Mouse (Mus musculus) intestine, embryonic 15.5 days (tissue): ENCODE measurements at regions not wholly inside any gene's neighbourhood (a gene's known extent, or its start where the extent isn't known, plus 50 kb on each side); places are given as distances from the start of the nearest gene placed in this dataset.

ENCODE experiments used
- ATAC-seq: fragments of 200-750 bp; cut with Nextera tagmentation; 2 replicates; pipeline ENCODE4 v1.8.0; 2017; ENCODE audit warnings: moderate TSS enrichment, moderate library complexity
- H3K27ac ChIP-seq: fragments of 300-500 bp; sonication (generic); 2 replicates; pipeline ENCODE4 v1.5.1; 2015; ENCODE audit warnings: mild to moderate bottlenecking, inconsistent platforms
- H3K27me3 ChIP-seq: fragments of 300-500 bp; sonication (generic); replicated peaks from 2 replicates; pipeline ENCODE4 v1.6.1; 2015; ENCODE audit warnings: inconsistent platforms
- H3K36me3 ChIP-seq: fragments of 300-500 bp; sonication (generic); 2 replicates; pipeline ENCODE4 v1.6.1; 2015; ENCODE audit warnings: inconsistent platforms
- H3K4me1 ChIP-seq: fragments of 300-500 bp; sonication (generic); replicated peaks from 2 replicates; pipeline ENCODE4 v1.6.1; 2015; ENCODE audit warnings: inconsistent platforms
- H3K4me2 ChIP-seq: fragments of 300-500 bp; sonication (generic); replicated peaks from 2 replicates; pipeline ENCODE4 v1.6.1; 2015; ENCODE audit warnings: mild to moderate bottlenecking, inconsistent platforms
- H3K4me3 ChIP-seq: fragments of 300-500 bp; sonication (generic); replicated peaks from 2 replicates; pipeline ENCODE4 v1.5.1; 2015; ENCODE audit warnings: inconsistent platforms
- H3K9ac ChIP-seq: fragments of 300-500 bp; sonication (generic); 2 replicates; pipeline ENCODE4 v1.6.1; 2015; ENCODE audit warnings: inconsistent platforms
- H3K9me3 ChIP-seq: fragments of 300-500 bp; sonication (generic); 2 replicates; pipeline ENCODE4 v1.6.1; 2016; ENCODE audit warnings: inconsistent platforms
- WGBS: fragments of 180-500 bp; shearing (Covaris S2); methylation state at CpG from one replicate; pipeline ENCODE4 v1.1.7; 2015; 5-methylcytosine and 5-hydroxymethylcytosine counted together

DNA sequence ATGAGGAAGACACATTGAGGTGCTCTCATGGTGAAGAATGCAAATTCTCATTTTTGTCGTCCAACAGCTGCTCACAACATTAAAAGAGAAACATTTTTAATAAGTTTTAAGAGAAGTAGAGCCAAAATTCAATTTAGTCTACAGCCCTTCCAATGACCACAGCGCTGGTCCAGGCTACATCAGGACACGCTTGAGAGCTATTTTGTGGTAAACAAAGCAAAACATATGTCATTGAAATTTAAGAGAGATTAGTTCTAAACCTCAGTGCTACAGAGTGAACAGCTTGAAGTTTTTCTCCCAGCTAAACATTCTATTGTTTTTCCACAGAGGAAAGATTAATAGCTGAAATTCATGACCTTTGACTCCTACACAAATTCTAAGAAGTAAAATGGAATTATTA lies 1820.8 kb upstream of the Acvr2a start:
- WGBS = 50% methylated on average over 3 of the region's 3 CpGs
- ATAC-seq = peak; percentile 74

DNA sequence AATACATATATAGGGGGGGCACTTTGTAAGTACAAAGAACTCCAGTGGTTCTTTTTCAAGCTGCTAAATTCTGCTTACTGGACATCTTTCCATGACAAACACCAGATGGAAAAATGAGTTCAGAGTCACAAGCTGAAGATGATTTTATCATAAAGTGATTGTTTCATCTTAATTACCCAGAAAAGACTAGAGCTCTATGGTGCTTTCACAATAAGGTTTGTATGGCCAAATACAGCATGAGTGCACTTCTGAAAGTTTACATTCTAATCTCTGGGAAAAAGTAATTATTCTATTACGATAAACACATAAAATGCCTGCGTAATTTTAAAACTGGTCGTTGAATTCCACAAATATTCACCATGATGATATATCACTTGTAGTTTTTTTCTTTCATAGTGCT lies 1821.2 kb upstream of the Acvr2a start:
- Histone ChIP-seq H3K9me3 (no peaks in the 10 kb centered on the region), H3K4me3 (no peak overlapping the region), H3K36me3 (no peaks in the 10 kb centered on the region), H3K27ac (no peak overlapping the region), H3K9ac (no peak overlapping the region), H3K4me2 (no peak overlapping the region), H3K4me1 (no peaks in the 10 kb centered on the region), H3K27me3 (no peaks in the 10 kb centered on the region)
- 51% methylated on average over 3 of the region's 3 CpGs for WGBS
- ATAC-seq = no peak

More for the DNA sequence above, 1820.8 kb upstream of the Acvr2a start:
- Histone ChIP-seq H3K9ac (no peak overlapping the region), H3K36me3 (no peaks in the 10 kb centered on the region), H3K27me3 (no peaks in the 10 kb centered on the region), H3K27ac (no peak overlapping the region), H3K4me2 (no peak overlapping the region), H3K4me1 (no peaks in the 10 kb centered on the region), H3K9me3 (no peaks in the 10 kb centered on the region), H3K4me3 (no peak overlapping the region)

DNA sequence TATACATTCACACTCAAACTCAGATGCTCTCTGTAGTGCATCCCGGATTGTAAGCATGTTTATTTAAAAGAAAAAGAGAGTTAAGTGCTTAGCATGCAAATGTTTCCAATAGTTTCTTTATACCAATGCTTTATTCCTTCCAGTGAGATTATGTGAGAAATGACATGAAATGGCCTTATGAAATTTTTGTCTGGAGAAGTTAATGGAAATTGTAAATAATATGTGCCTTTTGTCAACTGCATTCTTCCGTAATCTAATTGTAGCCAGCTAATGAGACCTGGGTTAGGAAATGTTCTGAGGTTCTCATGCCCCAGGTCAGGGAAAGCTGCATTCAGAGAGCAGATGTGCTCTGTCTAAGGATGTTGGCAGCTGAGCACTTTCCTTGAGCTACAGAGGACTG lies 1827.2 kb upstream of the Acvr2a start:
- no peaks in the 10 kb centered on the region for H3K27me3 ChIP-seq
- ATAC-seq = no peak
- H3K4me3 ChIP-seq = no peak overlapping the region
- no peaks in the 10 kb centered on the region for H3K9me3 ChIP-seq
- no peak overlapping the region for H3K27ac ChIP-seq
- H3K9ac ChIP-seq = no peak overlapping the region
- H3K4me1 ChIP-seq = 0 out of 2 replicates have a peak, but pooled peaks cover 2% of the 10 kb centered on the region
- H3K36me3 ChIP-seq = no peaks in the 10 kb centered on the region
- 50% methylated on average over 2 of the region's 2 CpGs for WGBS
- no peak overlapping the region for H3K4me2 ChIP-seq

DNA sequence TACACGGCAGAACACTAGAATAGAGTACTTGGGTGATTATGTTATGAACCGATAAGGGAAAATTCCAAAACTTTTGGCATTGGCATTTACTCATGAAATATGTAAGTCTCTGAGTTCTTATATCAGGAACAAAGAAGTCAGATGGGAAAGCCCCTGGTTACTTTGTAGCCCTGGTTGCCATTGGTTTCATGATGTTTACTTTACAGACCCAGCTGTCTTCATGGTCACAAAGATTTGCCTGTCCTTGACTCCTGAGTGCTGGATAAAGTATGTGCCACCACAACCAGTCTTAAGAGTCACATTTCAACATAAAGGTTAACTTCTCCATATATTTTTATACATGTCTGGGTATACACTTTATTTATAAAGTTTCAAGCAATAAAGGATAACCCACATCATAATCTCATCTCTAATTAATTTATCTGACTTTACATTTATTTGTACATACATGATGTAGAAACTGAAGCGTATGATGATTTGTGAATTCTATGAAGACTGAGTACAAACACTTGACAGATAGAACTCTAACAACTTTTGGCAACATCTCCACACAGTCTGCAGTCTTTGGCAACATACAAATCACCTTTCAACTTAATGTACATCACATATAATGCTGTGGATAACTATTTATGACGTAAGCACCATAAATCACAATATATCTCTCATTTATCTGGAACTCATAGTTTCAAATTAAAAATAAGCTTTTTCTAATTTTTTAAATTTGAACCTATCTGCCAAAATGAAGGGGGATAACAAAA lies 1827.8 kb upstream of the Acvr2a start:
- no peak overlapping the region for H3K9ac ChIP-seq
- no peak overlapping the region for H3K27ac ChIP-seq
- ATAC-seq = no peak

DNA sequence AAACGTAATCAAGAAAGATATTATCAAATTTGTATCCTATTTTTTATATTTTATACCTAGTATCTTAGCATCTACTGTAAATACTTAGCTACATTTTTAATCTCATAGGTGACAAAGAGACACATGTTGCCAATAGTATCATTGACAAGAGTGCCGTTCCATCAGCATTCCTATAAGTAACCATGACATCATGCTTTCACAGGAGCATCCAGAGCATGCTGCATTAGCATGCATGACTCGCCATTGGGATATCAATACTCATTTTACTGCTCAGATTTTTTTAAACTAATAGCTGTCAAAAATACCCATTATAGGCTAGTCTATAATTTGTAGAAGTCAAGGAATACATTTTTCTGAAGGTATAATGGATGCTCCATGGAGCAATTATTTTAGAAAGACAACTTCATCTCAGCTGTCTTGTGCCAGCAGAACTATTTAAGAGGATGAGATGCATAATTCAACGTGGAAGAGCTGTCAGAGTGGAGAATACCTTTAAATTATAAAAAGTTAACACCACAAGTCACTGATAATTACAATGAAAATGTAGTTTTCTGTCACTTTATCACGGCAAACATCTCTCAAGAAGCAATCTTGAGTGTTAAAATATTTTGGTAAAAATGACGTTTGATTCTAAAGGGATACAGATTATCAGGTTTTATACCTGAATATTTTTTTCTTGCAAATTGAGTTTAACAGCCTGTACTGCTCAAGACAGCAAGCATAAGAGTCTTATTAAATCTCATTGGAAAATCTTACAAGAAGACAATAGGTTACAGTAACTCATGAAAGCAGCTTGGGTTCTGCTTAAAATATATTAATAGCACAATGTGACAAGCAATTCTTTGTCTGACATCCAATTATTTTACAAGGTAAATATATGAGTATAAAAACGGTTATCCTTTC lies 1823.7 kb upstream of the Zeb2 start:
- H3K4me3 ChIP-seq = no peak overlapping the region
- H3K27ac ChIP-seq = no peak overlapping the region
- no peak overlapping the region for H3K4me2 ChIP-seq
- ATAC-seq = no peak
- 72% methylated on average over 7 of the region's 7 CpGs for WGBS
- no peaks in the 10 kb centered on the region for H3K9me3 ChIP-seq
- no peaks in the 10 kb centered on the region for H3K4me1 ChIP-seq
- H3K27me3 ChIP-seq = no peaks in the 10 kb centered on the region
- H3K9ac ChIP-seq = no peak overlapping the region
- no peaks in the 10 kb centered on the region for H3K36me3 ChIP-seq

More for the DNA sequence above, 1827.8 kb upstream of the Acvr2a start:
- 78% methylated on average over 4 of the region's 4 CpGs for WGBS
- no peak overlapping the region for H3K4me3 ChIP-seq
- H3K4me2 ChIP-seq = no peak overlapping the region
- H3K27me3 ChIP-seq = no peaks in the 10 kb centered on the region
- H3K36me3 ChIP-seq = no peaks in the 10 kb centered on the region
- no peaks in the 10 kb centered on the region for H3K9me3 ChIP-seq
- 0 out of 2 replicates have a peak, but pooled peaks cover 2% of the 10 kb centered on the region for H3K4me1 ChIP-seq

DNA sequence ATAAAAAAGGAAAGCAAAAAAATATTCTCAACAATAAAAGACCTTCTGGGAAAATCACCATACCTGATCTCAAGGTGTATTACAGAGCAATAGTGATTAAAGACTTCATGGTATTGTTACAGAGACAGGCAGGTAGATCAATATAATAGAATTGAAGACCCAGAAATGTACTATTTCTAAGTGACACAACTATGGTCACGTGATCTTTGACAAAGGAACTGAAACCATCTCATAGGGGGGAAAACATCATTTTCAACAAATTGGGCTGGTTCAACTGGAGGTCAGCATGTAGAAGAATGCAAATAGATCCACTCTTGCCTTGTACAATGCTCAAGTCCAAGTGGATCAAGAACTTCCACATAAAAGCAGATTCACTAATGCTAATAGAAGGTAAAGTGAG lies 1815.6 kb upstream of the Zeb2 start:
- Histone ChIP-seq H3K36me3 (no peaks in the 10 kb centered on the region), H3K4me1 (no peaks in the 10 kb centered on the region), H3K9ac (no peak overlapping the region), H3K4me3 (no peak overlapping the region), H3K27me3 (no peaks in the 10 kb centered on the region), H3K4me2 (no peak overlapping the region), H3K9me3 (no peaks in the 10 kb centered on the region), H3K27ac (no peak overlapping the region)
- 80% methylated on average over 1 of the region's 1 CpGs for WGBS
- no peak for ATAC-seq

DNA sequence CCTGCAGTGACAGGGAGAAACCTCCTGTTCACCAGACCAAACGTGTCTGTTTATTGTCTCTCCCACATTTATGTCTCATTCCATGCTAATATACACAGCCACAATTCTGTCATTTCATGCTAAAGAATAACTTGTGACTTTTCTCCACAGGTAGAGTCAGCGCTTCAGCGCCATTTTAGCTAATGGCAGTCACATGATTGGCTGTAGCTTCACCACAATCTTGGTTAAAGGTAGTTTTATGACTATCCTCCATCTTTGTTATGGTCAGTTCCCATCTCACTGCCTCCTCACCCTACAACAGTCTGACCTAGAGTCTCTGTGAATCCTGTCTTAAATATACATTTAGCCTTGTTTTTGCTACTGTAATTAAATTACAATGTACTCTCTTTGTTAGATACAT lies 1807.0 kb upstream of the Zeb2 start:
- no peak overlapping the region for H3K4me2 ChIP-seq
- no peak overlapping the region for H3K27ac ChIP-seq
- H3K9ac ChIP-seq = no peak overlapping the region
- H3K4me3 ChIP-seq = no peak overlapping the region
- no peaks in the 10 kb centered on the region for H3K4me1 ChIP-seq
- H3K36me3 ChIP-seq = no peaks in the 10 kb centered on the region
- no peak for ATAC-seq
- no peaks in the 10 kb centered on the region for H3K27me3 ChIP-seq
- 83% methylated on average over 3 of the region's 3 CpGs for WGBS
- no peaks in the 10 kb centered on the region for H3K9me3 ChIP-seq

DNA sequence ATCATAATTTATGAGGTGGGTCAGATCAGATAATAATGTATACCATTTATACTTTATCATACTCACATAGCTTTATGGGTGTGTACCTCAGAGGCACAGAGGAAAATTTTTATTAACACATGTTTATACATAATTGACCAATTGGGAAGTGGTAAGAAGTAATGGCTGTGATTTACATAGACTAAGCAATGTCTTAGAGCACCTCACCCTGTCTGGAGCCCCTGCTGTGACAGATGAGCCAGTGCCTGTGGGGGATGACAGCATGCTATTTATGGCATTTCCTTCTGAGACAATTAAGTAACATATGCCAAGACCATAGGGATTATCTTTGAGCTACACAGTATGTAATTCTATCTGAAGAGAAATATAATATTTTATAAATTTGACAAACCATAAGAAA lies 1796.3 kb upstream of the Zeb2 start:
- H3K9ac ChIP-seq = no peak overlapping the region
- no peaks in the 10 kb centered on the region for H3K9me3 ChIP-seq
- H3K4me1 ChIP-seq = no peaks in the 10 kb centered on the region
- H3K4me3 ChIP-seq = no peak overlapping the region
- no peak overlapping the region for H3K4me2 ChIP-seq
- no peak for ATAC-seq
- no peaks in the 10 kb centered on the region for H3K27me3 ChIP-seq
- H3K36me3 ChIP-seq = no peaks in the 10 kb centered on the region
- no peak overlapping the region for H3K27ac ChIP-seq

DNA sequence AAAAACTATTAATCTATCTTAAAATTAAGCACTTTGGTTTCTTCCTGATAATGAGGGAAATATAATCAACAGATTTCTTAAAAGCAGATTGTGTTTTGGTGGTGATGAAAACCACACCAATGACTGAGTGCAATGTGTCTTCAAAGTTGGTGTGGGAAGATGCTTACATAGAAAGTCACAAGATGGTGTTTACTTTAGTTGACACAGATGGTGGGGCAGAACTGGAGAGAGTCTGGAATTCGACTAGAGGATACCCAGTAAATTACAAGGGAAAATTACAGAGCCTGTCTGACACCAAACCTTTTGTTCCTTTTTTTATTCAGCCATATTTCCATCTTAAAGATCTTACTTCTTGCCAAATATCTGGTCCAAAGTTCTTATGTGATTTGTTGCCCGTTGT lies 1766.0 kb upstream of the Zeb2 start:
- ATAC-seq = no peak

DNA sequence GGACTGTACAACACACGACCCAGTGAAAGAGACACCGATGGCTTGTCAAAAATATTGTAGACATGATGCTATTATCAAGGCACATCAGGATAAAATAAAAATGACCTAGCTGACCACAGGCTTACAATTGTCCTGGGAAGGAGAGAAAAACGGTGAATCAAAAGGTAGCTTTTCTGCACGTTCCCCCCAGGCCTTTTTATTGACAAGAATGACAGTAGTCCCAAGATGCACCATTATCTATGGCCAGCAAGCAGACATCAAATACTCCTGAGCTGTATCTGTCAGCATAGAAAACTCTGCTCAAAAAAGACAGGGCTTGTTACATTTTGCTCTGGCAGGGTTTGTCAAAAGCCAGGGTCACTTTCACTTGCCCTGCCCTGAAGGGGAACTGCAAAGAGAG lies 1753.6 kb upstream of the Zeb2 start:
- H3K4me2 ChIP-seq = no peak overlapping the region
- no peak for ATAC-seq
- H3K4me1 ChIP-seq = no peaks in the 10 kb centered on the region
- no peaks in the 10 kb centered on the region for H3K27me3 ChIP-seq
- no peak overlapping the region for H3K27ac ChIP-seq
- H3K9me3 ChIP-seq = no peaks in the 10 kb centered on the region
- H3K36me3 ChIP-seq = no peaks in the 10 kb centered on the region
- 62% methylated on average over 4 of the region's 4 CpGs for WGBS
- no peak overlapping the region for H3K9ac ChIP-seq
- no peak overlapping the region for H3K4me3 ChIP-seq

More for the DNA sequence above, 1766.0 kb upstream of the Zeb2 start:
- no peak overlapping the region for H3K9ac ChIP-seq
- H3K4me1 ChIP-seq = no peaks in the 10 kb centered on the region
- H3K27ac ChIP-seq = no peak overlapping the region
- no peaks in the 10 kb centered on the region for H3K36me3 ChIP-seq
- H3K4me2 ChIP-seq = no peak overlapping the region
- no peaks in the 10 kb centered on the region for H3K27me3 ChIP-seq
- WGBS = 65% methylated on average over 2 of the region's 2 CpGs
- no peaks in the 10 kb centered on the region for H3K9me3 ChIP-seq
- H3K4me3 ChIP-seq = no peak overlapping the region
